Mouse (Mus musculus) cerebellum, adult 11-12 months (tissue): Measurements from ENCODE around the gene Atp5d.

ENCODE experiments used
- DNase-seq: peaks from one replicate; pipeline ENCODE4 v3.0.0; 2022

Gene Atp5d

DNA sequence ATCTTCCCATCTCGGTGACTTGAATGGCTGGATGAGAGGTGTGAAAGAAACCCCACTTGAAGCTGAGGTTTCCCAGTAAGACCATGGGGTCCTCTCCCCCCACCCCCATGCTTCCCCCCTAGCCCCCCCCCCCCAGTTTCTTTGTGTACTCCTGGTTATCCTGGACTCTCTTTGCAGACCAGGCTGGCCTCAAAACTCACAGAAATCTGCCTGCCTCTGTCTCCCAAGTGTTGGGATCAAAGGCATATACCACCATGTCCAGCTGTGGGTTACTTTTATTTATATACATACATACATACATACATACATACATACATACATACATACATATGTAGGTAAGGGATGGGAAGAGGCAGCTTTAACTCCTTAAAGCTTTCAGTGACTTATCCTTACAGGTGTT is 30.6 kb downstream of the Atp5d start:
- DNase-seq, result peak; percentile 43

DNA sequence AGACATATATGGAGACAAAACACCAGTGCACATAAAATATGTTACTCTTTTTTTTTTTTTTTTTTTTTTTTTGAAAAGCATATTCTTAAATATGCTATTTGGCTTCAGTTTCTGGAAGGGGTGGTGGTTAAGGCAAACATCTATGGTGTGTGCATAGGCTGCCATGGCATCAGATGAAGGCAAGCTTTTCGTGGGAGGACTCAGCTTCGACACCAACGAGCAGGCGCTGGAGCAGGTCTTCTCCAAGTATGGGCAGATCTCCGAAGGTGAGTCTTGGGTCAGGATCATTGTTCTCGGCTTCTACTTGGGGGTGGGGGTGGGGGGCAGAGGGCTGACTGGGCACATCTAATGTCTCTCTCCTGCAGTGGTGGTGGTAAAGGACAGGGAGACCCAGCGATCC is 31.2 kb downstream of the Atp5d start:
- peak; percentile 49 for DNase-seq

DNA sequence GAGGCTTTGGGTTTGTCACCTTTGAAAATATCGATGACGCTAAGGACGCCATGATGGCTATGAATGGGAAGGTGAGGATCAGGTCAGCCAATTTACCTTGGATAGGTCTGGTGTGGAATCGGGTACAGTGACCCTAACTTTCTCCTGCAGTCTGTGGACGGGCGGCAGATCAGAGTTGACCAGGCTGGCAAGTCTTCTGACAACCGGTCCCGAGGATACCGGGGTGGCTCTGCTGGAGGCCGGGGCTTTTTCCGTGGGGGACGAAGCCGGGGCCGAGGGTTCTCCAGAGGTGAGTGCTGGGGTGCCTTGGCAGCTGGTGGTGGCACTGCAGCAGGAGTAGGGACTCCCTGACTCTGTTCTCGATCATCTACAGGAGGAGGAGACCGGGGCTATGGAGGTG is 31.6 kb downstream of the Atp5d start:
- peak; percentile 66 for DNase-seq

DNA sequence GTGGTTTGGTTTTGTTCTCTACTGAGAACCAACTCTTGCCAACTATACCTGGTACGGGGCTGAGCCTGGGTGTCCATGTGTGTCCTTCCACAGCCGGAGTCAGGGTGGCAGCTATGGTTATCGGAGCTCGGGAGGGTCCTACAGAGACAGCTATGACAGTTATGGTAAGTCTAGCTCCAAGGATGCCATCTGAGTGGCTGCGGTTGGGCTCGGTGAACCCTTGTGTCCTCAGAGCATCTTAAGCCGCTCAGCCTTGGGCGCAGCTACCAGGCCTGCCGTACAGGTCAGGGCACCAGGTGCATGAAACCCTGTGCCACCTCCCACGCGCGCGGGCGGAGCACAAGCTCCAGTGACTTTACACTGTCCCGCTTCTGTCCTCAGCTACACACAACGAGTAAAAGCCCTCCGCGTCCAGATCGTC is 32.2 kb downstream of the Atp5d start:
- DNase-seq, result peak; percentile 65

DNA sequence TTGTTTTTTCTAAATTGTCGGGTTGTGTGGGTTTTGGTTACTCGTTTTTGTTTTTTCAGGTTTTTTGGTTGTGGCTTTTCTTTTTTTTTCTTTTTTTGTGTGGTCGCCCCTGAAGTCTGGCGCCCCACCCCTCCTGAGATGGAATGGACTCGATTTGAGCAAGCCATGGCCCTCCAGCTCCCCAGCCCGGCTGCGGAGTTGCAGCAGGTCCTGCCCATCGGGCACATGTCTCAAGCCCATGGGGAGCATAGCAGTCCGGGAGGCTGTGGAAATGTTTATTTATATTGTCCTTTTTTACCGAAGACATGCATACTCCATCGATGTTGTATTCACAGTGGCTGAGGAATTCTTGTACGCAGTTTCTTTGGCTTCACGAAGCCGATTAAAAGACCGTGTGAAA is 32.8 kb downstream of the Atp5d start:
- DNase-seq, result peak; percentile 50

DNA sequence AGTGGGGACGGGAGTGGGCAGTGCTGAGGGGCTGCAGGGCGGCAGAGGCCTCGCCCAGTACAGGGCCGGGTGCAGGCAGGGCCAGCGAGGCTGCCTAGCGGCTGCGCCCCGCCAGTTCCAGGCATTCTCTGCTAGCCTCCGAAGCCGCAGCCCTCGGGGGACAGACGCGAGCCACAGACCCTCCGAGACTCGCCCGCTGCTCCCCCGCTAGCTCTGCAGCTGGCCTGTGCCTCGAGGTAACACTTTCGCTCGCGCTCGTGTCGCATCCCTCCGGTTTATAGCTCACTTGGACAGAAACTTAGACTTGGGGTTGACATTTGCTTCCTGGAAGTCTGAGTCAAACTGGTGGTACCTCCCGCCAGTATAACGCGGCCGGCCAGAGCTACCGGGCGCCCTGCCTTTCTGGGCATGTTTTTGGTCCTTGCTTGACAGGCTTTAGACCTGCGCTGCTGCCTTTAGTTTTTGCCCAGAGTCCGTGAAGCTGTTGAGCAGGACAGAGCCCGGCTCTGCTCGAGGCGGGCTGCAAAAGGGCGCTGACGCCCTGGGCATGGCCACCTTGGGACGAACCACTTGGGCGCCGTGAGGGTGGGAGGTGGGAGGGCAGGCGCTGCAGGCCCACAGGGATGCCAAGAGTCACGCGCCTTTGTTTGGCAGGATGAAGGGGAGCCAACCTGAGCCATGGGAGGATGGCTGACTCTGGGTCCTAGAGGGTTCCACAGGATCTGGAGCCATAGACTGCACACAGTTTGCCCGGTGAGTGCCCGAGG is 33.5 kb downstream of the Atp5d start:
- peak; percentile 65 for DNase-seq

DNA sequence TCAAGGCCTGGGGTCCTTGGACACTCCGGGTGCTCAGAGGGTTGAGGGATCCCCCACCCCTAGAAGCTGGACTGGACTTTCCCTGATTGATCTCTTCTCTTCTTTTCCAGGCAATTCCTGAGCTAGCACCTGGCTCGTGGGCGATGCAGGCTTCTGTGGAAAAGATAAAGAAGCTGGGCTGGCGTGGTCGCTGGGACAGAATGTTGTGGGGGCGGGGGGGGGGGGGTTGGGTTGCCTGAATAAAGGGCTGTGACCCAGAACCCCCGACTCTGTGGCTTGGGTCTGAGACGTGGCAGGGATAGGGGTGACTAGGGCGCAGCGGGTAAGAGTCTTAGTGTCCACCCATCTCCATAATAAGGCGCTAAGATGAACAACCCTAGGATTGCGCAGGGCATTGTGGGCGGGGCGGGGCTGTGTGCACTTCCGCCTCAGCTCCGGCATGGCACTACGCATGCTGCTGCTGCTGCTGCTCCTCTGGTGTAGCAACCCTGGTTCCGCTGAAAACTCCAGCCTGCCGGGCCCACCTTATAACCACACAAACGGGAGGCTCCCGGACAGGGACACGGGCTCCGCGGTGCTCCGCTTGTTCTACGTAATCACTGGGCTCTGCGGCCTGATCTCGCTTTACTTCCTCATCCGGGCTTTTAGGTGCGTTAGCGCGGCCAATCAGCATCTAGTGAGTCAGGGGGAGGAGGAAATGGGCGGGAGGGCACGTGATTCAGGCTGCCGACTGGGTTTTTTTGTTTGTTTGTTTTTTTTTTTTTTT is 34.3 kb downstream of the Atp5d start, which contains the start of gene 1600002K03Rik:
1600002K03Rik (plus strand) TSS at position 418 of the 766 bp plus-strand sequence.
- peak; percentile 89 for DNase-seq

DNA sequence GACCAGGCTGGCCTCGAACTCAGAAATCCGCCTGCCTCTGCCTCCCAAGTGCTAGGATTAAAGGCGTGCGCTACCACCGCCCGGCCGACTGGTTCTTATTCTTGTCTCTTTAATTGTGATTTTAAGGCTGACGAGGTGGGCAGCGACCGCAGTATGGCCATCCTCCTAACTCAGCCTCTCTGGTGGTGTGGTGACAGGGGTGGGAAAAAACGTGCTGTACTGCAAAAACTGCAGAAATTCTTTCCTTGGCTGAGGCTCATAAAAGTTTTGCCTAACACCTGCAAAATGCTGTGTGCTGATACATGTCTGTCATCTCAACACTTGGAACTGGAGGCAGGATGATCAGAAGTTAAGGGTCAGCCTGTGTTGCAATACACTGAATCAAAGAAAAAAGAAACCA is 34.9 kb downstream of the Atp5d start:
- peak; percentile 58 for DNase-seq

DNA sequence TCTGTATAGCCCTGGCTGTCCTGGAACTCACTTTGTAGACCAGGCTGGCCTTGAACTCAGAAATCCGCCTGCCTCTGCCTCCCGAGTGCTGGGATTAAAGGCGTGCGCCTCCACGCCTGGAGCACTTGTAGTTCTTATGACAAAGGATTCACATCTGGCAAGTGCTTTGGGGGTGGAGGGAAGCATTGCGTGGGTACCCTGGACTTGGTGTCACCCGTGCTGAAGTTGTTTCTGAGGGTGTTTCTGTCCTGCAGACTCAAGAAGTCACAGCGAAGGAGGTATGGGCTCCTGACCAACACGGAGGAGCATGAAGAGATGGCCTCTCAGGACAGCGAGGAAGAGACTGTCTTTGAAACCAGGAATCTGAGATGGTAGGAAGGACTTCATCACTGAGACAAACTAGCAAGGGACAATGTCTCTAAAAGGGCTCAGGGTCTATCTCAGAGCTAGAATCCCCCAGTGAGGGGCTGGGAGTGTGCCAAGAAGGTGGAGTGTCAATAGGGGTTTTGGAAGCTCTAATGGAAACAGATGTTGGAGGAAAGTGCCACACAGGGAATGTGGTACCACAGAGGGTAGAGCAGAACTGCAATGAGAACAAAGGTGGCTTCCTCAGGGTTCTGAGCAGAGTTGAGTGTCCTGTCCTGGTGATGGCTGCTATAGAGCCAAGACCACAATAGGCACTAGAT is 35.7 kb downstream of the Atp5d start:
- DNase-seq, result peak; percentile 62

DNA sequence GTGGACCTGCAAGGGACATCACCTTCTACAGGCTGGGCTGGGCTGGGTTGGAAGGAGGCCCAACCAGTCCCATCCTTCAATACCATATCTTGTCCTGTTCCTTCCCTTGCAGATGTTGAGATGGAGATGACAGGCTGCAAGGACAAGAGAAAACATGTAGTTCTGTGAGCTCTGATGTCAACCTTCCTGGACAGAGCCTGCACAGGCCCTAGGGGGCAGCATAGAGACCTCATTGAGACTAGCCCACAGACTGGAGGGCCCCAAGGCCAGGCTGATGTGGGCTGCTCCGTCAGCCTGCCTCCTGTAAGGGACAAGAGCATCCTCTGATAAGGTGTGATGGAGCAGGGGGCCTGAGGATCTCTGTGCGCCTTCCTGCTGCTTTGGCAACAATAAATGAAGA is 36.3 kb downstream of the Atp5d start:
- peak; percentile 61 for DNase-seq

DNA sequence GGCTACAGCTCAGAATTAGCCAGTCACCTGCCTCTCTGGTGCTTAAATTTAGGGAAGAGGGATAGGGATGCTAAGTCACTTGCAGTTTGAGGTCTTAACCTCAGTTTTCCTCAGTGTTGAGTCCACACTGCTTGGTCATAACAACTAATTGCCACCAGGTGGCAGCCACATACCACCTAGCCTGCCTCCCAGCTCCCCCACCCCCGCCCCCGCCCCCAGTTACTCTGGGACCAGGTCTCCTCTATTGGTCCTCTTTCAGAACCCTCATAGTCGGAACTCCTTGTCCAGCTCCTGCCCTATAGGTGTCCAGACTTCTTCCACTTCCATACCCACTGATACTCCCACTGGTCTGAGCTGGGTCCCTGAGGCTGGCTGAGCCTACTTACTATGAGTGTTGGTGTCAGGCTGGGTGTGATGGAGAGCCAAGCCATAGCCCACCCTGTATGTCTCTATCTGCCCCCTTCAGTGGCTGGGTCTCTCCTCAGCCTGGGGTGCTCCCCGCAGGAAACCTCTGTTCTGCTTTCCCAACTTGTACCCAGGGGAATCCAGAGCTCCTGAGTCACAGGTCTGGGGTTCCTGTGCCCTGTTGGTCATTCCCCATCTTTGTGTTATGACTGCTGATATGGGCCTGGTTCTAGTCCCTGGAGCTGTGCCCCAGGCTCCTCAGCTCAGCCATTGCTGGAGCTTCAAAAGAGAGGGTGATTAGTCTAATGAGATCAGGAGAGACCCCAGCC is 37.3 kb downstream of the Atp5d start:
- DNase-seq, result peak; percentile 55

DNA sequence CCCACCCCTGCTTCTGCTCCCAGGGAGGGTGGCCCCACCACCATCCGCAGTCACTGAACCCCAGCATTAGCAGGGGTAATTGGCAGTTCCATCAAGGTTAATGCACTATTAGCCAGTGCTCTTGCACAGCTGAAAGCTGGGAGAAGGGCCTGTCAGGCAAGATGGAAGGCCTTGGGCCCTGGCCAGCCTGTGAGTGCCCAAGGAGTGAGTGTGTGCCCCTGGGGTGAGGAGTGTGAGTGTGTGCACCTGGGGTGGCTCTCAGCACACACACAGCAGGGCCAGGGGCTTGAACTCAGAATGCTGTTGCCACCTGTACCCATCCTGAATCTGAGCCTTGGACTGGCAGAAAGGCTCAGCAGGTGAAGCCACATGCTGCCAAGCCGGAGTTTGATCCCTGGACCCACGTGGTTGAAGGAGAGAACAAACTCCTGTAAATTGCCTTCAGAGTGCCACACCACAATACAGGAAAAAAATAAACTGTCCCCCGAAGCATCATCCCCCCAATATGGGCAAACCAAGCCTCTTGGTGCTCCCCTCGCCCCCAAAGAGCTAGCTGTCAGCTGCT is 37.9 kb downstream of the Atp5d start:
- DNase-seq, result peak; percentile 59

DNA sequence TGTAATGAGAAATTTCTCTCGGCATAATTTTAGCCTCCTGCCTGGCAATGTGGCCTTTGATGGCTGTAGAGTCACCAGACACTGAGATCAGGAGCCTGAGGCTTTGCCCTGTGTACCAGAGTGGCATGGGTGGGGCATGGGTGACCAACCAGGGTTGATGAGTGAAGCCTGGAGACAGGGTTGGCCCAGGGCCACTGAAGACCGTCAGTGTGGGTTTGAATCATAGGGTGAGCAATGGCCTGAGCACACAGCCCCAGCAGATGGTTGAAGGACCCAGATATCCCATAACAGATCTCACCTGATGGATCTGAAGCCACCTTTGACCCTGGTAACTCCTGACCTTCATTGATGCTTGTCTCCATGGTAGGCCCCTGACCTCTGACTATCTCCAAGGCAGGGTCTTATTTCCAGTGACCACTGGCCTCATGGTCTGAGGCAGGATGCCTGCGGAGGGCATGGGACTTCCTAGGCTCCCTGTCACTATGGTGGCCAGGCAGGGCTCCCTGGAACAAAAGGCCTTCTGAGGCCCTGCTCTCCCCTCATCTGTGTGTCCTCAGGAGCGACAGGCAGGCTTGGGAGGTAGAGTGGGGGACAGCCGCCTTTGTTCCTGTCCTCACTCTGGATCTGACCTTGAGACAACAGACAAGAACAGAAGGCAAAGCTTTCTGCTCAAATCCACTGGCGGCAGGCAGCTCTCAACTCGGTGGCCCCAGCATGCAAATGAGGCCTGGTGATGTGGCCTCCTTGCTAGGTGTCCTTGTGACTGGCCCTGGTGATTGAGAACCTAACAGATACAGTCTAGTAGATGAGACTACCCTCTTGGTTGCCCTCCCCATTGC is 39.2 kb downstream of the Atp5d start:
- DNase-seq, result peak; percentile 51

DNA sequence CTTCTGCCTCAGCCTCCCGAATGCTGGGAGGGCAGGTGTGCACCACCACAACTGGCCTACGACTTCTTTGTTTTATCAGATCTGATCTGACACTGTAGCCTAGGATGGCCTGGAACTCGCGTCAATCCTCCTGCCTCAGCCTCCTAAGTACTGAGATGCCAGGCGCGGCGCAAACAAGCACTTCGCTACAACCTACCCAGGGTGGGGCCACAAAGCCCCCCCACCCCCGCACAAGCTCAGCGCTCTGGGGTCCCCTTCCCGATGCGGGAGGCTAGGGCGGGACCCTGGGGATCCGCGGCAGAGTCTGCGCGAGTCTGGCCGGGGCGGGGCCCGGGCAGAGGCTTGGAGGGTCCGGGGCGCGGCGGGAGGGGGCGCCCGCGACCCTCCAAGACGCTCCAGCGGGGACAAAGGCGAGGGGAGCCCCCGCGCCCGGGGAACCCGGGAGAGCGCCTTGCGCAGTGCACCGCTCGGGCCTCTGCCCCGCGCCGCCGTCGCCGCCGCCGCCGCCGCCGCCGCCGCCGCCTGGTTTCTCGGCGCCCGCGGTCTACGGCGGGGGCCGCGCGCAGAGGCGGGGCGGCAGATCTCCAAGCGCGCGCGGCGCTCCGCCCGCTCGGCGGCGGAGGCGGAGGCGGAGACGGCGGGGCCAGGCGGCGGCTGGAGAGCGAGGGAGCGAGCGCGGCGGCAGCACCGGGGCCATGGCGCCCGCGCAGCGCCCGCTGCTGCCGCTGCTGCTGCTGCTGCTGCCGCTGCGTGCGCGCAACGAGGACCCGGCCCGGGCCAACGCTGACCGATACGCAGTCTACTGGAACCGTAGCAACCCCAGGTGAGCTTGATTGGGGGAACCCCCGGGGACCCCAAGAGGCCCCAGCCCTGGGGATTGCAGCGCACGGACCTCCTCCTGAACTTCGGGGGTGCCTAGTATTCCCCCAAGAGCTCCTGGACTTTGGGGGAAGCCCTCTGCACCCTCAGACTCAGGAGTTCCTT is 40.9 kb downstream of the Atp5d start, which contains the start of gene Efna2:
Efna2 (plus strand) TSS at position 415 of the 984 bp plus-strand sequence.
- peak; percentile 66 for DNase-seq

DNA sequence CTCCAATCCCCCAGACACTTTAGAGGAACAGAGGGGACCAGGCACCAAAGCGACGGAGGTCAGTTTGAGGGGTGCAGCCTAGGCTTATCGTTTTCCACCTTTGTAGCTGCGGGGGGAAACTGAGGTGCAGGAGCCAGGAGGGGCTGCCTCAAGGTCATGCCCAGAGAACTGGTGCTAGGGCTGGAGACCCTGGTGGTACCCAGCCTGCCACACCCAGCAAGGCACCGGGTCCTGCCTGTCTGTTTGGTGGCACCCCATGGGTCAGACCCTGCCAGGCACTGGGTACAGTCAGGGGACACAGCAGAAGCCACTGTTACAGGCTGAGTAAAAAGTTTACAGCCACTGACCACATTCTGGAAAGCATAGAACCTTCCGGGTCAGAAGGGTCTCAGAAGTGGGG is 41.9 kb downstream of the Atp5d start:
- DNase-seq, result peak; percentile 49

DNA sequence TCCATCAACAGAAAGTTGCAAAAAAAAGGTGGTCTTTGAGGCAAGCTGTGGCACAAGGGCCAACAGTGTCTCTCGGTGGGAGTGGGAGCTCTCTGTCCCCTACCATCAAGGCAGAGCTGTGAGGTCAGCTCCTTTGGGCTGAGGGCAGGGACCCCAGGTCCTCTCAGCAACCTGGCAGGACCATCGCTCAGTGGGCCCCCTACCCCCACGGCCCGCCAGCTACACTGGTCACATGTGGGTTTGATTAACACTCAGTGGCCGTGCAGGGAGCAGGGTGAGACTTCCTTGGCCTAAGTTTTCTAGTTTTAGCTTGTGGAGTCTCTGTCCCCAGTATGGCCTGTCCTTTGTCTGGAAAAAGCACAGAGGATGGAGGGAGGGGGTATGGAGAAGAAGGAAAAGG is 42.4 kb downstream of the Atp5d start:
- peak; percentile 43 for DNase-seq

DNA sequence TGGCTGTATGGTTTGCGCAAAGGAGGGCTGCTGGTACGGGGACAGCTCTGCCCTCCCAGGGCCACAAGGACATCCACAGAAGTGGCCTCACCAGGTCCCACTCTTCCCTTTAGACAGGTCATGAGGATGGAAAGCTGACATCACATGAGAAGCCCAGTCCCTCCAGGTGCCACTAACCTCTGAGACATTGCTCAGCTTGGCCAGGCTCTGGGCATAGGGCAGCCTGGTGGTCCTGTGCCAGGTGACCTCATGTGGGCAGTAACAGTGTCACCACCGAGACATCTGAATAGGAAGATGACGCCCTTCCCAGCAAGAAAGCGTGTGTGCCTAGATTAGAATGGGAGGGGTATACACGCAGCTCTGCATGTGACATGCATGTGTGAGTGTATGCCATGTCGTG is 44.1 kb downstream of the Atp5d start:
- no peak for DNase-seq

DNA sequence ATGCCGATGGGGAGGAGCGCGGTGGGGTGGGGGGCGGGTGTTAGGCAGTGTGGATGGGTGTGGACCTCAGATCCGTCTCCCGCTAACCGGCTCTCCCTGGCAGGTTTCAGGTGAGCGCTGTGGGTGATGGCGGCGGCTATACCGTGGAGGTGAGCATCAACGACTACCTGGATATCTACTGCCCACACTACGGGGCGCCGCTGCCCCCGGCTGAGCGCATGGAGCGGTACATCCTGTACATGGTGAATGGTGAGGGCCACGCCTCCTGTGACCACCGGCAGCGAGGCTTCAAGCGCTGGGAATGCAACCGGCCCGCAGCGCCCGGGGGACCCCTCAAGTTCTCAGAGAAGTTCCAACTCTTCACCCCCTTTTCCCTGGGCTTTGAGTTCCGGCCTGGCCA is 48.2 kb downstream of the Atp5d start:
- no peak for DNase-seq

DNA sequence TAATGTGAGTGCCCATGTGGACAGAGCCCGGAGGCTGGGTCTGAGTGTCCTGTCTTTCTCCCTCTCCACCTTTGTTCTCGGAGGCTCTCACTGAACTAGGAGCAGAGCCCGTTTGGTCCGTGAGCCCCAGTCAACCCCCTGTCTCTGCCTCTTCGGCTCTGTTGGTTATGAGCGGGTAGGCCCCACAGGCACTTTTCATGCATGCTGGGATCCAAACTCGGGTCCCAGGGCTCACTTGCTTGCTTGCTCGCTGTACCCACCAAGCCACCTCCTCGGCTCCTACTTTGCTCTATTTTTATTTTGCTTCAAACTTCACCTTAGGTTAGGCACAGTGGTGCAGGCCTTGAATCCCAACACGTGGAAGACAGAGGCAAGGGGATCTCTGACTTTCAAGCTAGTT is 49.3 kb downstream of the Atp5d start:
- DNase-seq, result no peak

DNA sequence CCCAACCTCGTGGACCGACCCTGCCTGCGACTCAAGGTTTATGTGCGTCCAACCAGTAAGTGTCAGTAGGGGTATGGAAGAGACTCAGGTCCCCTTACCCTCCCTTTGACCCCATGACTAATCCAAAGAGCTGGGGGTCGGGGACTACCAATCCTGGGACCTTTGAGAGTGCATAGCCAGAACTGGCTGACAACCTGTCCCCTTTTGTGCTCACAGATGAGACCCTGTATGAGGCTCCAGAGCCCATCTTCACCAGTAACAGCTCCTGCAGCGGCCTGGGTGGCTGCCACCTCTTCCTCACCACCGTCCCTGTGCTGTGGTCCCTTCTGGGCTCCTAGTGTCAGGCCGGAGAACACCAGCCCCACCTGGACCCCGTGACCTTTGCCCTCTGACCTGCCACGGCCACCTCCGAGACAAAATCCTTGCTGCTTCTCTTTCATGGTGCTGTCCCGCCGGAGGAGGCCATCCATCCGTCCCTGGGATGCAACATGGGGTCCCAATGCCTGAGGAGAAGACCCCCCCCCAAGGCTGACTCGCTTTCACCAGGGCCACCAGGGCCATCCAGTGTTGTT is 50.1 kb downstream of the Atp5d start:
- no peak for DNase-seq
